Mouse (Mus musculus): ENCODE measurements around the gene Car6. TPM values are rescaled to one million over a fixed set of nuclear protein-coding genes. Genes with fewer than 3 reads are reported as not detected.

Gene Car6
- total and polyA plus RNA-seq, 2 experiments from 2014 or later, result not detected

DNA sequence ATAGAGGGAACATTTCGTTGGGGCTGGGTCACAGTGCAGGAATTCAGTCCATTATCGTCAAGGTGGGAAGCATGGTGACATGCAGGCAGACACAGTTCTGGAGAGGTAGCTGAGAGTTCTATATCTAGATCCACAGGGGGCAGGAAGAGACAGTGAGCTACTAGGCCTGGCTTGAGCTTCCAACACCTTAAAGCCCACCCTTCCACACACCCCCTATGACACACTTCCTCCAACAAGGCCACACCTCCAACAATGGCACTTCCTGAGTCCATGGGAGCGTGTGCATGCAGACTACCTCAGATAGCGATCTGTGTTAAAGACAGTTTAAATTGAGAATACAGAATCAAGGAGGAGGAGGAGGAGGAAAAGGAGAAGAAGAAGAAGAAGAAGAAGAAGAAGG, 45.4 kb downstream of the Car6 start:
- Histone ChIP-seq H3K9me3 (ENCODE audit: low read length) (no peaks in the 10 kb centered on the region), H3K4me2 (ENCODE audit: low read depth, low read length) (no peak overlapping the region), H3K27ac (no peak overlapping the region), H3K4me3 (ENCODE audit: low read length) (no peak overlapping the region), H3K9ac (replicated peaks; ENCODE audit: low read length) (no peak overlapping the region), H3K4me1 (ENCODE audit: insufficient read depth, low read length) (no peaks in the 10 kb centered on the region), H3K27me3 (ENCODE audit: insufficient read depth, low read length) (no peaks in the 10 kb centered on the region), H3K36me3 (ENCODE audit: insufficient read depth, low read length) (no peaks in the 10 kb centered on the region)
- DNase-seq (ENCODE audit: low spot score), result no peak
- WGBS, result 91% methylated on average over 4 of the region's 4 CpGs
- ATAC-seq, result no peak
- no peak for TF ChIP-seq CTCF (IDR thresholded peaks at IDR 0.05; ENCODE audit: low read depth)

GRCm38 (mm10) chr4:150155301-150155700, 45.8 kb downstream of the Car6 start:
- Histone ChIP-seq H3K36me3 (ENCODE audit: insufficient read depth, low read length) (no peaks in the 10 kb centered on the region), H3K4me1 (ENCODE audit: insufficient read depth, low read length) (no peaks in the 10 kb centered on the region), H3K27me3 (ENCODE audit: insufficient read depth, low read length) (no peaks in the 10 kb centered on the region), H3K9ac (replicated peaks; ENCODE audit: low read length) (no peak overlapping the region), H3K9me3 (ENCODE audit: low read length) (no peaks in the 10 kb centered on the region), H3K4me3 (ENCODE audit: low read length) (no peak overlapping the region), H3K4me2 (ENCODE audit: low read depth, low read length) (no peak overlapping the region), H3K27ac (no peak overlapping the region)
- WGBS, result 83% methylated on average over 4 of the region's 4 CpGs
- TF ChIP-seq CTCF (IDR thresholded peaks at IDR 0.05; ENCODE audit: low read depth), result no peak
- no peak for ATAC-seq
- no peak for DNase-seq (ENCODE audit: low spot score)

DNA sequence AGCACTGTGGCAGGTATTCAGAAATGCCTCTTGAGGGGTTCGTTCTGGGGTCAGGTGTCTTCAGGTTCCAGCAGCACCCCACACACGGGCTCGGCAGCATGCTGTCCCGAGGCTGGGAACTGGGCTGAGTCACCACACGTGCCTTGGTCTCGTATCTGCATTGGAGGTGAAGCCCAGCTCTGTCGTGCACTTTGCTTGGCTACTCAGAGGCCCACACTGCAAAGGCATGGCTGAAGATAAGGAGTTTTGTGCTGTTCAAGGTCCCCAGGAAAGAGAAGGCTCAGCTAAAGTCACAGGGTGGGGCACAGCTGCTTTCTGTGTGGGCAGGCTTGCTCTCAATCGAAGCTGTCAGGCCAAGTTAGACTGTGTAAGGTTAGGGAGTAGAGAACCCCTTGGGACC, 48.6 kb downstream of the Car6 start:
- no peak overlapping the region for H3K27ac ChIP-seq
- DNase-seq (ENCODE audit: low spot score) (no peak), ATAC-seq (no peak)
- no peaks in the 10 kb centered on the region for H3K36me3 ChIP-seq (ENCODE audit: insufficient read depth, low read length)
- no peak overlapping the region for H3K9ac ChIP-seq (replicated peaks; ENCODE audit: low read length)
- no peak for TF ChIP-seq CTCF (IDR thresholded peaks at IDR 0.05; ENCODE audit: low read depth)
- 87% methylated on average over 8 of the region's 8 CpGs for WGBS
- no peaks in the 10 kb centered on the region for H3K4me1 ChIP-seq (ENCODE audit: insufficient read depth, low read length)
- no peak overlapping the region for H3K4me2 ChIP-seq (ENCODE audit: low read depth, low read length)
- H3K9me3 ChIP-seq (ENCODE audit: low read length), result no peaks in the 10 kb centered on the region
- no peaks in the 10 kb centered on the region for H3K27me3 ChIP-seq (ENCODE audit: insufficient read depth, low read length)
- no peak overlapping the region for H3K4me3 ChIP-seq (ENCODE audit: low read length)

- Histone ChIP-seq H3K4me1 (ENCODE audit: insufficient read depth, low read length) (no peaks in the 10 kb centered on the region), H3K36me3 (ENCODE audit: insufficient read depth, low read length) (no peaks in the 10 kb centered on the region), H3K27me3 (ENCODE audit: insufficient read depth, low read length) (no peaks in the 10 kb centered on the region), H3K4me2 (ENCODE audit: low read depth, low read length) (no peak overlapping the region), H3K4me3 (ENCODE audit: low read length) (no peak overlapping the region), H3K27ac (no peak overlapping the region), H3K9me3 (ENCODE audit: low read length) (no peaks in the 10 kb centered on the region), H3K9ac (replicated peaks; ENCODE audit: low read length) (no peak overlapping the region)
- no peak for DNase-seq (ENCODE audit: low spot score)
- ATAC-seq, result no peak
- no peak for TF ChIP-seq CTCF (IDR thresholded peaks at IDR 0.05; ENCODE audit: low read depth)
- 82% methylated on average over 7 of the region's 7 CpGs for WGBS
Measured at GRCm38 (mm10) chr4:150151045-150151444, 50.1 kb downstream of the Car6 start.

- Histone ChIP-seq H3K4me2 (ENCODE audit: low read depth, low read length) (no peak overlapping the region), H3K27ac (no peak overlapping the region), H3K27me3 (ENCODE audit: insufficient read depth, low read length) (no peaks in the 10 kb centered on the region), H3K4me3 (ENCODE audit: low read length) (no peak overlapping the region), H3K9me3 (ENCODE audit: low read length) (no peaks in the 10 kb centered on the region), H3K9ac (replicated peaks; ENCODE audit: low read length) (no peak overlapping the region), H3K4me1 (ENCODE audit: insufficient read depth, low read length) (no peaks in the 10 kb centered on the region), H3K36me3 (ENCODE audit: insufficient read depth, low read length) (no peaks in the 10 kb centered on the region)
- ATAC-seq (no peak), DNase-seq (ENCODE audit: low spot score) (no peak)
- WGBS, result 86% methylated on average over 4 of the region's 4 CpGs
- TF ChIP-seq CTCF (IDR thresholded peaks at IDR 0.05; ENCODE audit: low read depth), result no peak
Measured at GRCm38 (mm10) chr4:150146286-150146685, 54.8 kb downstream of the Car6 start.

DNA sequence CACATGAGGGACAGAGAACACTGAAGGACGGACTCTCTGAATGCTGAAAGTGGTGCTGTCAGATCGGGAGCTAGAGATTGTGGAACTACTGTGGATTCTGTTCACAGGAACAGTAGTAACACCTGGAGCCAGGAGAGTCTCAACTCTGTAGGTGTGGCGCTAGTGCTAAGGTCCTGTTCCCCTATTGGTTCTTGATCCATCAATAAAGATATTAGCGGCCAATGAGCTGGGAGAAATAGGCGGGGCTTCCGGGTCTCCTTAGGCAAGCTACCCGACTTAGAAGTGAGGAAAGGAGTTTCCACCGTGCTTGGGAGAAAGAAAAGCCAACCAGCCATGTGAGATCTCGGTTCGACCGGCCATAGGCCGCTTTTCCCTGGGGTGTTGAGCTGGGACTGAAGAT, 56.9 kb downstream of the Car6 start:
- H3K4me1 ChIP-seq (ENCODE audit: insufficient read depth, low read length), result no peaks in the 10 kb centered on the region
- TF ChIP-seq CTCF (IDR thresholded peaks at IDR 0.05; ENCODE audit: low read depth), result no peak

GRCm38 (mm10) chr4:150140346-150140745, 60.8 kb downstream of the Car6 start:
- no peak for ATAC-seq
- Histone ChIP-seq H3K9ac (replicated peaks; ENCODE audit: low read length) (no peak overlapping the region), H3K27me3 (ENCODE audit: insufficient read depth, low read length) (no peaks in the 10 kb centered on the region), H3K36me3 (ENCODE audit: insufficient read depth, low read length) (no peaks in the 10 kb centered on the region), H3K4me3 (ENCODE audit: low read length) (no peak overlapping the region), H3K9me3 (ENCODE audit: low read length) (no peaks in the 10 kb centered on the region), H3K4me1 (ENCODE audit: insufficient read depth, low read length) (no peaks in the 10 kb centered on the region), H3K27ac (no peak overlapping the region), H3K4me2 (ENCODE audit: low read depth, low read length) (no peak overlapping the region)
- WGBS, result 45% methylated on average over 7 of the region's 7 CpGs
- DNase-seq (ENCODE audit: low spot score), result no peak
- no peak for TF ChIP-seq CTCF (IDR thresholded peaks at IDR 0.05; ENCODE audit: low read depth)

More for the DNA sequence above, 56.9 kb downstream of the Car6 start:
- no peaks in the 10 kb centered on the region for H3K27me3 ChIP-seq (ENCODE audit: insufficient read depth, low read length)
- H3K27ac ChIP-seq, result no peak overlapping the region
- ATAC-seq (no peak), DNase-seq (ENCODE audit: low spot score) (no peak)
- no peak overlapping the region for H3K4me3 ChIP-seq (ENCODE audit: low read length)
- H3K36me3 ChIP-seq (ENCODE audit: insufficient read depth, low read length), result no peaks in the 10 kb centered on the region
- WGBS, result 28% methylated on average over 12 of the region's 12 CpGs
- H3K9ac ChIP-seq (replicated peaks; ENCODE audit: low read length), result no peak overlapping the region
- no peaks in the 10 kb centered on the region for H3K9me3 ChIP-seq (ENCODE audit: low read length)
- H3K4me2 ChIP-seq (ENCODE audit: low read depth, low read length), result no peak overlapping the region

Data from hindbrain, postnatal 0 days (tissue).